Mouse (Mus musculus): ENCODE measurements around the gene Jph3. TPM values are rescaled to one million over a fixed set of nuclear protein-coding genes. Genes with fewer than 3 reads are reported as not detected.

Gene Jph3
- 100 to 1,000 TPM; 271 to 301 TPM for total RNA-seq (2021)
- long read RNA-seq, experiment 1, transcript Jph3-201 (5 exons, 3,637 nt): major isoform, 97 of 179 reads
- long read RNA-seq, experiment 1, partial matches to known transcripts: 48 of 179 reads
- long read RNA-seq, experiment 1, other reads (novel, unspliced or antisense): 34 of 179 reads
- long read RNA-seq, experiment 2, transcript Jph3-201 (5 exons, 3,637 nt): major isoform, 41 of 120 reads
- long read RNA-seq, experiment 2, partial matches to known transcripts: 54 of 120 reads
- long read RNA-seq, experiment 2, other reads (novel, unspliced or antisense): 24 of 120 reads

GRCm38 (mm10) chr8:121729323-121729722 lies at the start of gene Jph3:
Gene Jph3 (plus strand): TSS chr8:121729623.
- DNase-seq (ENCODE audit: low spot score in 2 of 2): no peak

- no peak for DNase-seq (ENCODE audit: low spot score in 2 of 2)
Measured at GRCm38 (mm10) chr8:121680896-121681295, 48.5 kb upstream of the Jph3 start.

DNA sequence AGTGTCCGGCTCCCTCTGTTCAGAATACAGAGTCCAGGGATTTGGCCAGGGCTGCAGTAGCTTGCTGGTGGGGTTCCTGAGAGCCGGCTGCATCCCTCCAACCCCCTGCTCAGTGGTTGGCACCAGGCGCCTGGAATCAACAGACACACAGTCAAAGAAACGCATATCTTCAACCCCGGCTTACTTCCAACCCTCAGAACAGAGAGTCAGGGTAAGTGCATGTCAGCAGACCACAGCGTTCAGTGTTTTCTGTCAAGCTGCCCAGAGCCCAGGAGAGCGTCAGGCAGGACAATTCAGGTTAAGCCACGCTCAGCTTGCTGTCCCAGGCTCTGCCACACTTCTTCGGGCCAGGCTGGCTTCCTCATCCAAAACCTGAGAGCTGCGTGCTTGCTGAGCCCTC lies 48.0 kb upstream of the Jph3 start:
- no peak for DNase-seq (ENCODE audit: low spot score in 2 of 2)

GRCm38 (mm10) chr8:121683083-121683832 lies 46.2 kb upstream of the Jph3 start:
- peak; percentile 33 to 41 for DNase-seq (ENCODE audit: low spot score in 2 of 2)

- DNase-seq (ENCODE audit: low spot score in 2 of 2): peak; percentile 44 to 60
Measured at GRCm38 (mm10) chr8:121685419-121685818, 44.0 kb upstream of the Jph3 start.

GRCm38 (mm10) chr8:121687455-121688161 lies 41.8 kb upstream of the Jph3 start:
- DNase-seq (ENCODE audit: low spot score in 2 of 2): peak; percentile 49 to 63

- DNase-seq (ENCODE audit: low spot score in 2 of 2): no peak
Measured at GRCm38 (mm10) chr8:121688496-121688895, 40.9 kb upstream of the Jph3 start.

DNA sequence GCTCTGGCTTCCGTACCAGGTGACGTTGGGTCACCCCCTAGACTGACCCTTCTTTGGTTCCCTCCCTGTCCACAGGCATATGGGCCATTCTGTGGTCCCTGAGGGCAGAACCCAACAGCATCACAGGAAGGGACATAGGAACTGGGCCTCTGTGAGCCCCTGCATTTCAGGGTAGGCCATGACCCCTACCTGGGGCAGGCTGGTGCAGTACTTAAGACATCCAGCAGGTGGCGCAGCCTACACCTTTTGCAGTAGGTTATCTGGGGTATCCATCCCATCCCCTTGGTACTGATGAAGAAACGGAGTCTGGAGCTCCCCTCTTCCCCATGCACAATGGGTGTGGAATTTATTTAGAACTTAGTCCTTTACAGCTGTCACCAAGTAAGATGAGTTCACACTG lies 35.0 kb upstream of the Jph3 start:
- peak; percentile 35 to 63 for DNase-seq (ENCODE audit: low spot score in 2 of 2)

GRCm38 (mm10) chr8:121695585-121696184 lies 33.7 kb upstream of the Jph3 start:
- DNase-seq (ENCODE audit: low spot score in 2 of 2): no peak

DNA sequence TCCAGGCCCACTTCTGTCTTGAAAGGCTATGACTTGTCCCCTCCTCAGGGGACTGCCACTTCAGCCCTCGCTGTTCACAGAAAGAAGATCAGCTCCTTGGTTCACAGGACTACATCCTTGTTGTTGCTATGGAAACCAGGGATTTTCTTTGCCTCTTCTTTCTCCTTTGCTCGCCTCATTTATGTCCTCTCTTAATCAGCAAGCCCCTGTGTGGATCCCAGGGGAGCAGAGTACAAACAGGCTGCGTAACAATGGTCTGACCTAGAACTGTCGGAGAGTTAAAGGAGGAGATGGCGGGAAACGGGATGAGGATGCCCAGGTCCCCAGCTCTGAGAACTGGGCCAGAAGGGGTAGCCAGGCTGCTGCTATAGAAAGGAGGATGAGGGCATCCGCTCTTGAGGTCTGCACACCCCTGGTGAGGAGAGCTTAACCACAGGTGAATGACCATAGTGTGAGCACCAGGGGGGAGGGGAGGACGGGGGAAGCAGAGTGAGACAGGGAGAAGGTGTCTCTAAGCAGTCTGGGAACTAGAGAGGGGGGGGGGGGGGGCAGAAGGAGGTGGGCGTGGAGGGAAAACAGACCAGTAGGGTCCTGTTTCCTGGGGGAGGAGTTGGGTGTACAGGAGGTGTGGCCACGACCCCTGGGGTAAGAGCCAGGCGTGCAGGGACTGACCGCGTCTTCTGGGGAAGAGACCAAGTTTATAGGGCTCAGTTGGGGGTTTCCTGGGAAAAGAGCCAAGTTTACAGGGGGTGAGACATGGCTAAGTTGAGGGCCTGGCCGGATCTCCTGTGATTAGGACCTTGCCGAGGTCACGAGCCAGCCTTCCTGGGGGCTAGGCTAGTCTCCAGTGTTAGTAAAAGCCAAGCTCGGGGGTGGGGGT lies 31.4 kb upstream of the Jph3 start:
- no peak for DNase-seq (ENCODE audit: low spot score in 2 of 2)

GRCm38 (mm10) chr8:121698615-121699101 lies 30.8 kb upstream of the Jph3 start:
- DNase-seq (ENCODE audit: low spot score in 2 of 2): no peak

DNA sequence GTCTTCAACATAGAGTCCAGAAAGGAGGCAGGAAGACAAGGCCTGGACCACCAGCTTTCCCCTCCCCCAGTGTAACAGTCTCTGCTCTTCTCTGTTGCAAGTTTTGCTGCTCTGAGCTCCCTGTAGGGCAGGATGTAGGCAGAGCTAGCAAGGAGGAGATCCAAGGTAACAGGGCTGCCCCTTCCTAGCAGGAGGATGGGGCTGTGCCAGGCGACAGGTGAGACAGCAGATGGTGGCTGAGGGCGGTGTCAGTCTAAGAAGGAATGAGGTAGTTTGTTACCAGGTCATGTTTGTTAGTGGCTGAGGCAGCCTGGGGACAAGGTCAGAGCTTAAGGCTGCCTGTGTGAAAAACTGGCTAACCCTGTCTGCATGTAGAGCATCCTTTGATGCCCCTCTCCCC lies 29.5 kb upstream of the Jph3 start:
- no peak for DNase-seq (ENCODE audit: low spot score in 2 of 2)

GRCm38 (mm10) chr8:121705174-121705573 lies 24.2 kb upstream of the Jph3 start:
- DNase-seq (ENCODE audit: low spot score in 2 of 2): no peak

DNA sequence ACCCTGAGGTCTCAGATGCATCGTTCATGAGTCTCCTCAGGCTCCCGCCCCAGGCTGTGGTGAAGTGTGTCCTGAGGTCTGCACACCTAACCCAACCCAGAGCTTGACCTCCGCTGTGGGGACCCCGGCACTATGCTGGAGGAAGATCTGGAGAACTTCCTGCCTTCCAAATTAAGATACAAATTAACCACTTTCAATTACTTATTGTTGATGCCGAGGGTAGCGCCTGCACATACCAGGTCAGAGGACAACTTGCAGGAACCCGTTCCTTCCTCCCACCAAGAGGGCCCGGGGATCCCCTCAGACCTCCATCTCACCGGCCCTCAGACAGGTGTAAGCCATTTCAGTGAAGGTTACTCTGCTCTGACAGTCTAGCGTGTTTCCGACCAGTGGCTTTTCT lies 22.5 kb upstream of the Jph3 start:
- DNase-seq (ENCODE audit: low spot score in 2 of 2): no peak

DNA sequence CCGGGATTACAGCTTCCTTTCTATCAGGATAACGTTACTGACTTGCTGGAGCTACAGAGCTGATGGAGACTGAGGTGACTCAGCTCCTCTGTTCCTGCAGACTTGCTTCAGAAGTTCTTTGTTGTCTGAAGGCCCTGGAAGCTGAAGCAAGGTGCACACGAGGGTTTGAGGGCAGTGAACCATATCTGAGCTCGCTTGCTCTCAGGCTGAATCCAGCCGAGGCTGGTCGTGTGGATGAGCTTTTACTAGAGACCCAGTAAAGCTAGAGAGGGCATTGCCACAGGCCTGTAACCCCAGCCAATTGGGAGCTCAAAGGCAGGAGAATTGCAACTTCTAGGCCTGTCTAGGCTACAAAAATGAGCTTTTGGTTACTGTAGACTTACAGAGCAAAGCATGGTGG lies 21.0 kb upstream of the Jph3 start:
- DNase-seq (ENCODE audit: low spot score in 2 of 2): no peak

DNA sequence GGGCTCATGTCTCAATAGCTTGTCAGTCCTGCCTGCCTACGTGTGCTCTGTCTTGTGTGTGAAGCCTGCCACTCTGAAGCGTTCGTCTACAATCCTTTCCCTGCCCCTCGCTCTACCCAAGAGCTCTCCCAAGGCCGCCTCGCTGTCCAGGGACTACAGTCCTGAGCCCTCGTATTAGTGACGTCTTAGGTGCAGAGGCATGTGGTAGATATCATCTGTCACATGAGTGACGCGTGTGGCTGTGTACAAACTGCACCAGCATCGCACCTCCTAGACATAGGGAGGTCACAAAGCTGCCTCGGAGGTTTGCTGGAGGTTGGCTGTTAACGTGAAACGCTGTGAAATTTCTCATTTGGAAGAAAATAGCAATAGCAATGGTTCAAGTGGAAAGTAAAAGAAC lies 11.9 kb upstream of the Jph3 start:
- no peak for DNase-seq (ENCODE audit: low spot score in 2 of 2)

GRCm38 (mm10) chr8:121717982-121718425 lies 11.4 kb upstream of the Jph3 start:
- DNase-seq (ENCODE audit: low spot score in 2 of 2): peak; percentile 94 to 95

- no peak for DNase-seq (ENCODE audit: low spot score in 2 of 2)
Measured at GRCm38 (mm10) chr8:121718925-121719324, 10.5 kb upstream of the Jph3 start.

DNA sequence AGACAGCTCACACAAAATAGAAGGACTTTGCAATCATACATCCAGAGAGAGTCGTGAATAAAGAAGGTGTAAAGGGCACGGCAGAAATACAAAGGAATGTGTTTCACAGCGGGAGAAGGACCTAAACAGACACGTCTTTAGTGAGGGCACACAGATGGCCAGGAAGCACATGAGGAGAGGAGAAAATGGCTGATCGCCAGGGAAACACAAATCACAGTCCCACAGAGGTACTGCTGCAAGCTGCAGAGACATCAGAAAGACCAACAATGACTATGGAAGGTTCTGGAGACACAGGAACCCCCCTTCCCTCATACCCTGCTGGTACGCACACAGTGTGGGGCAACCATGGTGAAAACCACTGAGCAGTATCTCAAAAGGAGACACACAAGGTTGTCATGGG lies 8.4 kb upstream of the Jph3 start:
- DNase-seq (ENCODE audit: low spot score in 2 of 2): no peak

DNA sequence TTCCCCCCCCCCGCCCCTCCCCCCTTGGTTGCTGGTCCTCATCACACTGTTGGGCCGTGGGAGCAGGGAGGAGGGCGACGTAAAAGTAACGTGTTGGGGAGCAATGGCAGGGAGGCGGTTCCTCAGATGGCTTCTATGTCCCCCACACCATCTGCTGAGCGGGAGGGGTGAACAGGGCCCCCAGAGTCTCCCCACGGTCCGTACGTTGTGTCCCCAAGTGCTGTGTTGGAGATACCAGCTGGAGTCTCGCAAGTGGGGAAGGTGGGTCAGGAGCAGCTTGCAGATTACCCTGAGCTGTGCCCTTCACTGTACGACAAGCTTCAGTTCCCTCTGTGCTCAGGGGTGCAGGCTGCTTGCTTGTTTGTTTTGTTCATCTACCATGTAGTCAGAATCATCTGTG lies 5.6 kb upstream of the Jph3 start:
- DNase-seq (ENCODE audit: low spot score in 2 of 2): no peak
